Comparison of ENCODE assay signal across 8 mouse cellular contexts in genomic region chr14:20544467-20545411, GRCm38 (mm10). TPM values are rescaled to one million over a fixed set of nuclear protein-coding genes. Genes with fewer than 3 reads are reported as not detected.
DNase-seq lines count a peak whose midpoint lies in the region; ATAC-seq lines count a peak whose summit lies in the region.

No protein-coding gene starts in this region.

- H3K4me1 ChIP-seq in embryonic facial prominence, embryonic 15.5 days, result peaks cover 16% of the 10 kb centered on the region
- H3K4me1 ChIP-seq in limb, embryonic 12.5 days (replicated peaks), result peaks cover 5% of the 10 kb centered on the region

- H3K27me3 ChIP-seq in embryonic facial prominence, embryonic 15.5 days, result no peaks in the 10 kb centered on the region
- no peaks in the 10 kb centered on the region for H3K27me3 ChIP-seq in limb, embryonic 12.5 days

- DNase-seq in 3134 (ENCODE audit: extremely low read depth, insufficient read length, low spot score), result peak; percentile 15
- peak; percentile 59 for DNase-seq in 416B (ENCODE audit: low read depth)
- peak; percentile 2 for DNase-seq in retina, embryonic 14.5 days (ENCODE audit: low spot score)
- DNase-seq in layer of hippocampus, adult 9-11 months, result no peak
- no peak for DNase-seq in gastrocnemius, postnatal 25 days

- WGBS in embryonic facial prominence, embryonic 15.5 days, result 64% methylated on average over 7 of the region's 7 CpGs
- 81% methylated on average over 7 of the region's 7 CpGs for WGBS in limb, embryonic 12.5 days

- H3K9ac ChIP-seq in embryonic facial prominence, embryonic 15.5 days, result no peak overlapping the region
- H3K9ac ChIP-seq in limb, embryonic 12.5 days (replicated peaks), result no peak overlapping the region

- no peak for ATAC-seq in embryonic facial prominence, embryonic 15.5 days (ENCODE audit: insufficient number of reproducible peaks, low FRiP score, low TSS enrichment, low read depth)
- ATAC-seq in limb, embryonic 12.5 days (ENCODE audit: insufficient number of reproducible peaks, insufficient read depth, low FRiP score, low TSS enrichment, low read depth), result no peak
- no peak for ATAC-seq in frontal cortex, adult (ENCODE audit: low TSS enrichment)

- H3K4me3 ChIP-seq in embryonic facial prominence, embryonic 15.5 days (replicated peaks), result peak overlapping the region; percentile 90
- H3K4me3 ChIP-seq in limb, embryonic 12.5 days (replicated peaks), result peak overlapping the region; percentile 94

- peak overlapping the region; percentile 48 for H3K4me2 ChIP-seq in embryonic facial prominence, embryonic 15.5 days (replicated peaks)
- H3K4me2 ChIP-seq in limb, embryonic 12.5 days, result peak overlapping the region; percentile 61

- no peak overlapping the region for H3K27ac ChIP-seq in embryonic facial prominence, embryonic 15.5 days (replicated peaks)
- no peak overlapping the region for H3K27ac ChIP-seq in limb, embryonic 12.5 days

- H3K36me3 ChIP-seq in embryonic facial prominence, embryonic 15.5 days, result peaks cover 6% of the 10 kb centered on the region
- H3K36me3 ChIP-seq in limb, embryonic 12.5 days, result peaks cover 17% of the 10 kb centered on the region

- H3K9me3 ChIP-seq in embryonic facial prominence, embryonic 15.5 days (replicated peaks), result no peaks in the 10 kb centered on the region
- no peaks in the 10 kb centered on the region for H3K9me3 ChIP-seq in limb, embryonic 12.5 days

RNA-seq across cellular contexts. Expression of gene Ppp3cb, which starts 1.6 kb away (rescaled TPM):
- 46.7 and 50.2 TPM in 2 replicates for polyA plus RNA-seq in embryonic facial prominence, embryonic 15.5 days (2015; fragmentation: Nextera tagmentation; extraction: Ambion mirVana)
- polyA plus RNA-seq in limb, embryonic 12.5 days (2016; fragmentation: Nextera tagmentation; extraction: Ambion mirVana), result 56.9 and 62.5 TPM in 2 replicates
- 100 to 1,000 TPM; 114 to 140 TPM for total RNA-seq in gastrocnemius, postnatal 25 days (2021)

RNA-seq across cellular contexts. Expression of gene Mss51, which starts 48.0 kb away (rescaled TPM):
- polyA plus RNA-seq in embryonic facial prominence, embryonic 15.5 days (2015; fragmentation: Nextera tagmentation; extraction: Ambion mirVana), result 1.9 and 2.0 TPM in 2 replicates
- polyA plus RNA-seq in limb, embryonic 12.5 days (2016; fragmentation: Nextera tagmentation; extraction: Ambion mirVana), result 1.3 and 1.4 TPM in 2 replicates
- 10 to 100 TPM in 1 of 2 experiments, 1 to 10 TPM in 1; 3.2 to 27.2 TPM for total RNA-seq in gastrocnemius, postnatal 25 days (2021)

Comparison
In these comparisons a context has a peak if more than half of its experiments do, and no peak if none do; other contexts are left out.
1. DNase-seq: peak in 3134 (single experiment), 416B (single experiment) and retina, embryonic 14.5 days (single experiment); none in layer of hippocampus, adult 9-11 months (single experiment) and gastrocnemius, postnatal 25 days (single experiment).